Mouse (Mus musculus) cerebellum, postnatal 36 days (tissue): ENCODE results near the gene Gm10135.
"Not testable (repeated sequence)": the region's sequence is repeated elsewhere in the genome, so short reads cannot be mapped to it uniquely, and the experiment has no call there.

ENCODE experiments used
- DNase-seq, 2 experiments: peaks; one replicate each; pipeline ENCODE4 v3.0.0; 2021 to 2022; ENCODE audit warnings: mixed read lengths in 2 of 2

The Gm10135 gene

DNA sequence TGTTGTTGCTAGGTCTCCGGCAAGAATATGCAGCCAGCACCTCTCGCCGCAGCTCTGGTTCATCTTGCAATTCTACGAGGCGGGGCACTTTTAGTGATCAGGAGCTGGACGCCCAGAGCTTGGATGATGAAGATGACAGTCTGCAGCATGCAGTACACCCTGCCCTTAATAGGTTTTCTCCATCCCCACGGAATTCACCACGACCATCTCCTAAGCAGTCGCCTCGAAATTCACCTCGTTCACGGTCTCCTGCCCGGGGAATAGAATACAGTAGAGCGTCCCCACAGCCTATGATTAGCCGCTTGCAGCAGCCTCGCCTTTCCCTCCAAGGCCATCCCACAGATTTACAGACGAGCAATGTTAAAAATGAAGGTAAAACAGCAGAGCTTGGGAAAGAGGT is 17.2 kb downstream of the Gm10135 start:
- no peak for DNase-seq

DNA sequence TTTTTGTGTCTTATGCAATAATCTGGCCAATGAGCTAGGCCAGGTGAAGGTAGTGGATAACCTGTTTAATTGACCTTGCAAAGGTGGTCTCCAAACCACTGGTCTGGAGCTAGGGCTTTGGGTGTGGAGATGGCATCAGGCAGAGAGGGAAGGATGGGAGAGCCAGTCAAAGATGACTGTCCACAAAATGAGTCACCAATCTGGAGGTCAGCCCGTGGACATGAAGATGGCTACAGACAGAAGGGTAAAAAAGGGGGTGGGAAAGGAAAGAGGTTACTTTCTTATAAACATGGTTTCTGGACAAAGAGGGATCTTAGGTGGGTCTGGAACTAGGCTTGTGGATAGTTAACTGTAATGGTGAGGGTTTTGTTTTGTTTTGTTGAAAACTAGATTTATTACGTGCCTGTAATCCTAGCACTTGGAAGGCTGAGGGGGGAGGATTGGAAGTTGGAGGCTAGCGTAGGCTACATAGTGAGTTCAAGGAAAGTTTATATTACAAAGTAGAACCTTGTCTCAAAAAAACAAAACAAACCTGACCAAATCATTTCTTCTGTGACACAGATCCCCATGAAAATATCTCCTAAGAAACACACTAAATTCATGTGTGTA is 20.4 kb downstream of the Gm10135 start:
- DNase-seq: no peak

DNA sequence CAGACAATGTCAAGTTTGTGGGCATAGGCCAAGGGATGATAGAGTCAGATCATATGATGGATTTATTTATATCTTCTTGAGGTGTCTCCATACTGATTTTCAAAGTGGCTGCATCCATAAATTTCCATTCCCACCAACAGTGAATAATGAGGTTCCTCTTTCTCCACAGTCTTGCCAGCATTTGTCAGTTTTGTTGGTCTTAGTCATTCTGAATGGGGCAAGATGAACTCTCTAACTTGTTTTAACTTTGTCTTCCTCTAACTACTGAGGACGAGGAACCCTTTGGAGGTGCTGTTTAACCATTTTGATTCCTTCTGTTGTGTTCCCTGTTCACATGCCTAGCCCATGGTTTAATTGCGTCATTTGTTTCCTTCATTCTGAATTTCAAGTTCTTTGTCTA is 24.2 kb downstream of the Gm10135 start:
- DNase-seq: no peak

DNA sequence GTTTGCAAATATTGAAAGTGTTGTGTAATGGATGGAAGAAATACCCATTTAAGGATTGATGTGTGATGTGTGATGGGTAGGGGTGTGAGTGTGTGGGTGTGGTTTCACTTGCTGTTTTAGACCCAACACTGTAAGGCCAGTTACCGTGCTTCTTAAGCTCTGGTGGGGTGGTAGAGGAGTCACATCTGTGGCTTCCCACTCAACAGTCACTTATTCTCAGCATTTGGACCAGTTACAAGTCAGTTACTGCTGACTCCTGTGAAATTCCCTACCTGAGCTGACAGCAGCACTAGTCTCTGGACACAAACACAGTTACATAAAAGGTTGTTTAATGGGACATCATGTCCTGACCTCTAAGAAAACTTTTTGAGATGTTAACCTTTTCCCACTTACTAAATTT is 26.4 kb downstream of the Gm10135 start:
- no peak for DNase-seq

DNA sequence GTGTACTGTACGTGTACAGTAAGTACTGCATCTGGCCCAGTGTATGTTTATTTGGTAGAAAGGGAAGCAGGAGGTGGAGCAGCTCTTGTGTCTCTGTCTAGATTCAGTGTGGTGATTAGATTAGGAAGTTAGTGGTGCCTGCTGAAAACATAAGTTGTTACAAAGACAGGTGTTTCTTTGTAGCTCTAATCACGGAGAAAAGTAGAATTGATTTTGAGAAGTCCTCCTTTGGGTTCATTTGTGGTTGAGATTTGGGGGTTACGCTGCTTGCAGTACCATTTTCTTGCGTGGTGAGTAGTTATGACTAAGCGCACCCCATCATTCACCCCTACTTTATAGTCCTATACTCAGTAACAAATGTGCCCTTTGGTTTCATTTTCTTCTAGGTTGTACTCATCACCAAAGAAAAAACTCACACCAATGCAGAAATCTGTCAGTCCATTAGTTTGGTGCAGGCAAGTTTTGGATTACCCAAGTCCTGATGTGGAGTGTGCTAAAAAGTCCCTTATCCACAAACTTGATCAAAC is 33.5 kb downstream of the Gm10135 start:
- DNase-seq: no peak

DNA sequence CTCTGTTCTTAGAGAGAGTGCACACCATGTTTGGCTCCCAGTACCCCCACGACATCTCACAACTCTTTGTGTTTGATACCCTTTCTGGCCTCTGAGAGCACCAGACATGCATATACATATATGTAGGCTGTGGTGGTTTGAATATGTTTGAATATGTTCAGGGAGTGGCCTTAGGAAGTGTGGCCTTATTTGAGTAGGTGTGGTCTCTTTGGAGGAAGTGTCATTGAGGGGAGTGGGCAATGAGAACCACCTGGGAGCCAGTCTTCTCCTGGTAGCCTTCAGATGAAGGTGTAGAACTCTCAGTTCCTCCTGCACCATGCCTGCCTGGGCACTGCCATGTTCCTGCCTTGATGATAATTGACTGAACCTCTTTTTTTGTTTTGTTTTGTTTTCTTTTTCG is 35.2 kb downstream of the Gm10135 start:
- DNase-seq: no peak

DNA sequence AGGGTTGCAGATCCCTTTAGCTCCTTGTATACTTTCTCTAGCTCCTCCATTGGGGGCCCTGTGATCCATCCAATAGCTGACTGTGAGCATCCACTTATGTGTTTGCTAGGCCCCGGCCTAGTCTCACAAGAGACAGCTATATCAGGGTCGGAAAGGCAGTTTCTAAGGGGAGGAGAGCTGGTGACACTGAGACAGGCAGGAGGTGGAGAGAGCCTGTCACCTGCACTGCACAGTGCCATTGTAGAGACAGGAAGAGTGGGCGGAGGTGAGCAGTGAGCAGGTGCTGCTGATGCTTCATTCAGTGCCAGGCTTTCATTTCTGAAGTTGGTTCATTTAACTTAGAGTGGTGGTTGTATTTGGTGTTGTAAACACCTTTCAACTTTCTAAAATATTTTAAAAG is 36.1 kb downstream of the Gm10135 start:
- DNase-seq: not testable (repeated sequence)

DNA sequence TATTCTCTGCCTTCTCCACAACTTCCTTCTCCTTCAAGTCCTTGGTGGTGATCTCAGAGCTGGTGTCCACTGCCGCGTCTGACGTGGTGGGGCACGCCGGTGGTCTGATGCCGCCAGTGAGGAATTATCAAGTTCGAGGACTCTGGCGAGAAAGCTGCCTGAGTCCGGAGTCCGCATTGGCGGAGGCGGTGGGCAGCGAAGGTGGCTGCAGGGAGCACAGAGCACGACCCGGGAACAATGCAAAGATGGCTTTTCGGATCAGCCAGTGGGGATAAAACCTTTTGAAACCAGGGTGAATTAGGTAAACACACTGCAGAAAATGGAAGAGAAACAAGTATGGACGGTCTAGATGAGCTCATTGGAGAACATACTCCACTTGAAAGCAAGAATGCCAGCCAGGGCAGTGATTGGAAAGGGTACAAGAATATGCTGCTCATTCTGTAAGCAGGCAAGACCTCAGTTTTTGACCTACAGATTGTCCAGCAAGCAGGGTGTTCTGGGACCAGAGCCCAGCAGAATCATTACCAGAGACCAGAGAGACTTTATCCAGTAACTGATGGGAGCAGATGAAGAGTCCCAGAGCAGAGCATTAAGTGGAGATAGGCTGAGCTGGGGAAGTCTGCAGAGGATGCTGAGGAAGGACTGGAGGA is 41.4 kb downstream of the Gm10135 start:
- DNase-seq: no peak

DNA sequence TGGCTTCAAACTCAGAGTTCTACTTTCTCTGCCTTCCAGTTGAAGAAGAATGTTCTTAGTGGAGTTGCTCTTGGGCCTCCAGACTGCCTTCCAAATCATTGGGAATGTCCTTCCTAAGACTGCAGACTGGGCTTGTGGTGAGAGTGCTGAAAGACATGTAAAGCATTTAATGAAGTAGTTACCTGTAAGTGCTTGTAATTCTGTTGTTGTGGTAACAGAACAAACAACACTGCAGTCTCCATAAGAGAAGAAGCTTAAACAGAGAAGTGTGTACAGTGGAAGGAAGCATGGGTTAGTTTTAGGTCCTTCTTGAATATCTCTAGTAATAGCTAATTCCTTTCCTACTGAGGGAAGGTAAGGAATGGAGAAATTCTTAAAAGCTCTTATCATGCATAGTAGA is 47.4 kb downstream of the Gm10135 start:
- no peak for DNase-seq

DNA sequence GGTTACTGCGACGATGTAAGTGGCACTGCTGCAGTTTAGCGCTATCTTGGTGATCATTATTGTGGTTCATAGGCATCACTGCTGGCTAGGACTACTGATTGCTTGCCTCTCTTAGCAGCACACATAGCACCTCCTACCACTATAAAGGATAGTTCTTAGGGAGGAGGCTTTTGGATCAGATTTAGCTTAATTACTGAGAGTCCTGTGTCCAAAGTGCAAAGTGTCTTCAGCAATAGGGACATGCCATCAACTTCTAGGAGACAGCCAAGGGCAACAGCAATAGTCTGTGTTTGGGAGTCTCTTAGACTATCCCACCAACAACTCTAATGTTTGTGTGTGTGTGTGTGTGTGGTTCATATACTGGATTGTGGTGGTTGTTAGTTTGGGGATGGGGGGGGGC is 51.7 kb downstream of the Gm10135 start:
- no peak for DNase-seq

DNA sequence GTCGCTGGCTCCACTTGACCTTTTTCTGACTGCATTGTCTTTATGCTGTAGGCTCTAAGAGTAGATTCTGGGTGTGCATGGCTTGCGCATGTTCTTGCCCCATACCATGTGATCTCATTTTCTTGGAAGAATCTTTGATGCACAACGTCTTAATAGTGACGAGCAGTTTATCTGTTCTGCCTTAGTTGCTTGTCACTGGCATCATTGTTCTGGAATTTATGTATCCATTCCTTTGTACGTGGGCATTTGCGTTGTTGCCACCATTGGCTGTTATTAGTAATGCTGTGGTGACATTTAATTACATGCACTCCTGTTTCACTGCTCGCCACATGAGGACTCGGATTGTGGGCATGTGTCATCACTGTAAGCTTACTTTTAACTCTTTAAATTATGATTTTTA is 53.3 kb downstream of the Gm10135 start:
- no peak for DNase-seq

DNA sequence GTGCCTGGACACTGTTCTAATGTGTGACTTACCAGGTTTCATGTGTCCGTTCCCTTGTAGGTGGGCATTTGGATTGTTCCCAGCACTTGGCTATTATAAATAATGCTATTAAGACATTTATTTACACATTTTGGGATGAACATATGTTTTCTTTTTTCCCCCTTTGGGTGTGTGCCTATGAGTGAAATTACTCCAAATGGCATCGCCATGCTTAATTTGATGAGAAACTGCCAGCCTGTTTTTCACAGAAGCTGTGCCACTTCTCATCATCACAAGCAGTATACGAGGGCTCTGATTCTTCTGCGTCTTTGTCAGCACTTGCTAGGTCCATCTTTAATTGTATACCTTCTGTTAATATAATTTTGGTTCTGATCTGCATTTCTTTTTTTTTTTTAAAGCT is 54.1 kb downstream of the Gm10135 start:
- no peak for DNase-seq

DNA sequence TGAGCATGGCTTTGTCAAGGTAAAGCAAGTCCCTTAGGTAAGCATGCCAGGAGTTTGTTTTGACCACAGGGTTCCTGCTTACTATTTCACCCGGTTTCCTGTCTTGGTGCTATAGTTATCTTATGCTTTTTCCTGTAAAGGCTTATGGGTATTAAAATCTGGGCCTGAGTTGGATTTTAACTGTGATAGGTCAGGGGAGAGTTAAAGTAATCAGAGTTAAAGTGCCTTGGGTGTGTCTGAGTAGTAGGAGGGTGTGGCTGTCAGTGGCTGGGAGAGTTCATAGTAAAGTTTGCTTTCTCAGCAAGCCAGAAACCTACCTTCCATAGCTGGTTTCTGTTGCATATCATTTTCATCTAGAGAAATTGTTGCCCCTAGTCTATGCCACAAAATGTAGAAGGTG is 57.7 kb downstream of the Gm10135 start:
- no peak for DNase-seq

DNA sequence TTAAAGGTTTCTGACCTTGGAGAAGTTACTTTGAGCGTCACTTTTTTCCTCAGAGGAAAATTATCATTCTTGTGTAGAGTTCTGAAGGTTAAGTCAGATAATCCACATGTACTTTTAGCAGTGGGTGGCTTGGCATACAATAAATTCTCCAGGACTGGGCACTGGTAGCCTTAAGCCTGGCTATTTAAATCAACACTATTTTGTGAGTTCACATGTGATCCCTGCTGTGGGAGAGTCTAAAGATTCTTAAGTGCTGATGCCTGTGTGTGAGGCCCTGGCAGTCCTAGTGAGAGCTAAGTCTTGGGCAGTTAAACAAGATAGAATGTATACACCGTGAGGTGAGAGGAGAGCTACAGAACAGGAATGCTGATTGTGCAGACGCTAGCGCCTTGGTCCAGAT is 58.5 kb downstream of the Gm10135 start:
- DNase-seq: no peak
